Mouse (Mus musculus): ENCODE results near the gene Nlgn2. TPM values are rescaled to one million over a fixed set of nuclear protein-coding genes. Genes with fewer than 3 reads are reported as not detected.

Gene Nlgn2
- polyA plus RNA-seq, 1 experiment from 2014 or later, result 13.1 TPM

GRCm38 (mm10) chr11:69837952-69838713 lies 549 bp upstream of the Nlgn2 start, which contains the start of gene Tmem256:
Tmem256 (plus strand) TSS chr11:69838514.
- ATAC-seq (ENCODE audit: insufficient number of reproducible peaks, insufficient read depth, low FRiP score, low TSS enrichment), result peak; percentile 85
- peaks cover 37% of the 10 kb centered on the region for H3K4me1 ChIP-seq
- H3K36me3 ChIP-seq, result 0 out of 2 replicates have a peak, but pooled peaks cover 8% of the 10 kb centered on the region
- H3K4me3 ChIP-seq, result peak within 1 kb of the TSS; percentile 79
- no peaks in the 10 kb centered on the region for H3K27me3 ChIP-seq
- H3K4me2 ChIP-seq (replicated peaks), result peak within 1 kb of the TSS; percentile 97
- peak within 1 kb of the TSS; percentile 92 for H3K27ac ChIP-seq
- H3K9me3 ChIP-seq, result no peaks in the 10 kb centered on the region
- under 1% methylated on average over 34 of the region's 34 CpGs for WGBS
- peak within 1 kb of the TSS; percentile 87 for H3K9ac ChIP-seq

DNA sequence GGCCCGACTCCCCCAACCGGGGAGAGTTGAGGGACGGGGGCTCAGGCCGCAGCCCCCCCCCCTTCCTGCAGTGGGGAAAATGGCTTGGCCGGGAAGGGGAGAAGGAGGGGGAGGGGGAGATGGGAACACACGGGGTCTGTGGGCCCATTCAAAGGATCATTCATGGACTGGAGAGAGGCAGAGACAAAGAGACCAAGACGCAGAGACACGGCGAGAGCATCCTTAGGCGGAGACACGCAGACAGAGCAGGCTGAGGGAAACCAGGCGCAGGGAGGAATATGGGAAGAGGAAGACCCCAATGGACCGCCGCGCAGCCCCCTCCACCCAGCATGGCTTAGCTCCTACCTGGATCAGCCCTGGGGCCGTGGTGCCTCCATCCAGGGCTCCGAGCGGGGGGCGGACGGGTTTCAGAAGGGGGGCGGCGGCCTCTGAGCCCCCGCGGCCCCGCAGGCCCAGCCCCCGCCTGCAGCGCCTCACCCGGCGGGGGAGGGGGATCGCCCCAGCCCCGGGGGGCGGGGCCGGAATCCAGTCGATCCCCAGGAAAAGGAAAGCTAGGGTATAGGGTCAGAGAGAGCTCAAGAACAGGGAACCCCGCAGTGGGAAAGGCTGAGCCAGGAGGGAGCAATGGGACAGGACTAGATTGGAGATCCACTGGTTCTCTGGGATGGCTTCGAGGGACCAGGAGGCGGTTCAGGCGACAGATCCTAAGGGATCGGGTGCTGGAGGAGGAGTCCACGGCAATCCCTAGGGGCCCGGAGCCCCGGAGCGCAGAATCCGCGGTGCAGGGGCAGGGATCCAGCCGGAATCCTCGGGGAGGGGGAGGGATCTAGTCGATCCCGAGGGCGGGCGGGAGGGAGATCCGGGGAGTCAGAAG lies 644 bp downstream of the Nlgn2 start:
- Histone ChIP-seq H3K36me3 (peaks cover 20% of the 10 kb centered on the region), H3K4me2 (replicated peaks) (peak overlapping the region; percentile 97), H3K4me1 (peaks cover 37% of the 10 kb centered on the region), H3K9ac (peak overlapping the region; percentile 87), H3K4me3 (peak overlapping the region; percentile 79), H3K27me3 (no peaks in the 10 kb centered on the region), H3K9me3 (no peaks in the 10 kb centered on the region), H3K27ac (peak overlapping the region; percentile 92)
- WGBS, result under 1% methylated on average over 48 of the region's 52 CpGs
- ATAC-seq (ENCODE audit: insufficient number of reproducible peaks, insufficient read depth, low FRiP score, low TSS enrichment), result no peak; the same call in 1 of the 2 replicates

- no peak for ATAC-seq (ENCODE audit: insufficient number of reproducible peaks, insufficient read depth, low FRiP score, low TSS enrichment)
- Histone ChIP-seq H3K9ac (peak overlapping the region; percentile 87; the same call in 1 of the 2 replicates), H3K36me3 (peaks cover 25% of the 10 kb centered on the region), H3K27me3 (no peaks in the 10 kb centered on the region), H3K27ac (peak overlapping the region; percentile 92), H3K4me3 (peak overlapping the region; percentile 79), H3K9me3 (no peaks in the 10 kb centered on the region), H3K4me2 (replicated peaks) (peak overlapping the region; percentile 97), H3K4me1 (peaks cover 37% of the 10 kb centered on the region)
- 3% methylated on average over 4 of the region's 4 CpGs for WGBS
Observed at GRCm38 (mm10) chr11:69835966-69836335, 1.6 kb downstream of the Nlgn2 start.

DNA sequence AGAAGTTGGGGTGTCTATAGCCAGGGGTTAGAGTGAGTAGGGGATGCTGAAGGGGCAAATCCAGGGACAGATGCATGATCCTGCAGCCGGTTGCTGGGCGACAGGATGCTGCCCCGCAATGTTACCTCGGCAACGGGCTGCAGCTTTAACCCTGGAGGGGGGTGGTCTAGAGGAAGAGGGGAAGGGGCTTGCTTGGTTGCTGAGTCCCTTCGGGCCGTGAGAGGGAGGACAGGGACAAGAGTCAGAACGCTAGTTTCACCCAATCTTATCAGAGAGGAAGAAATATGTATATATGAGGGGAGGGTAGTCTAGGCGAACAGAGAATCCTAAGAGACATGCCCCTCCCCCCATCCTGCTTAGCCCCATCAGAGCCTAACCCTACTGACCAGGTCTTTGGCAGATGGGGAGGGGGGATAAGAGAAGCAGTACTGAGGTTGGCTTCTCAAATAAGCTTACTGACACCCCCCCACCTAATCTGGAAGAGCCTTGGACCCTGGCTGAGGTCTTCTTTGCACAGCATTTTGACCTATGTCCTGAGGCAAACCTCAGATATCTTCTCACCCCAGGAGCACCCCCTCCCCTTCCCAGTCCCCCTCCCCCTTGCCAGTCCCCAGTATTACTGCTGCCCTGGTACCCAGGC lies 2.1 kb downstream of the Nlgn2 start:
- peak overlapping the region; percentile 79 for H3K4me3 ChIP-seq
- ATAC-seq (ENCODE audit: insufficient number of reproducible peaks, insufficient read depth, low FRiP score, low TSS enrichment), result no peak
- H3K27me3 ChIP-seq, result no peaks in the 10 kb centered on the region
- peaks cover 26% of the 10 kb centered on the region for H3K36me3 ChIP-seq
- H3K27ac ChIP-seq, result no peak overlapping the region; the same call in 1 of the 2 replicates
- H3K9me3 ChIP-seq, result no peaks in the 10 kb centered on the region
- 5% methylated on average over 9 of the region's 9 CpGs for WGBS
- peak overlapping the region; percentile 87; the same call in 1 of the 2 replicates for H3K9ac ChIP-seq
- peaks cover 37% of the 10 kb centered on the region for H3K4me1 ChIP-seq
- peak overlapping the region; percentile 97 for H3K4me2 ChIP-seq (replicated peaks)

DNA sequence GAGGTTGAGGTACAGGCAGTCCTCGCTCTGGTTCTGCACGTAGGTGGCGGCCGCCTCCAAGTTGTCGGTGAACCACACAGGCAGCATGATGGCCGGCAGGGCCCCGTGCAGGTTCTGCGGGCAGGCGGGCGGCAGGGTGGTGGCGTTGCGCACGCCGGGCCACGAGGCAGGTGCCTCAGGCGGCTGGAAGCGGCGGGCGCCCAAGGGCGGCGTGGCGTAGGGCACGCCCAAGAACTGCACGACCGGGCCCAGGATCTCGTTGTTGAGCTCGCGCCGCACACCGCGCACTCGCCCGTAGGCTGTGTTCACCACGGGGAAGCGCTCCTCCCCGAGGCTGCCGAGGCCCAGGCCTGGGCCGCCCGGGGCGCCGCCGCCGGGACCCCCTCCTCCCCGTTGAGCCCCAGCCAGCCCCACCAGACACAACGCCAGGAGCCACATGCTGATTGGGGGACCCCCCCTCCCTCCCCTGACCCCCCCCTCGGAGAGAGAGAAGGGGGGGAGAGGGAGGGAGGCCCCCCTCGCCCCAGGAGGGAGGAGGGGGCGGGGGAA lies 3.5 kb downstream of the Nlgn2 start:
- 11% methylated on average over 44 of the region's 48 CpGs for WGBS
- H3K4me2 ChIP-seq (replicated peaks), result peak overlapping the region; percentile 97
- peaks cover 33% of the 10 kb centered on the region for H3K36me3 ChIP-seq
- H3K27ac ChIP-seq, result peak overlapping the region; percentile 72
- peak overlapping the region; percentile 79 for H3K4me3 ChIP-seq
- ATAC-seq (ENCODE audit: insufficient number of reproducible peaks, insufficient read depth, low FRiP score, low TSS enrichment), result no peak
- H3K4me1 ChIP-seq, result peaks cover 34% of the 10 kb centered on the region
- no peaks in the 10 kb centered on the region for H3K27me3 ChIP-seq
- peak overlapping the region; percentile 77 for H3K9ac ChIP-seq
- H3K9me3 ChIP-seq, result no peaks in the 10 kb centered on the region

GRCm38 (mm10) chr11:69833554-69833953 lies 4.0 kb downstream of the Nlgn2 start:
- Histone ChIP-seq H3K9ac (peak overlapping the region; percentile 77; the same call in 1 of the 2 replicates), H3K9me3 (no peaks in the 10 kb centered on the region), H3K4me1 (peaks cover 35% of the 10 kb centered on the region), H3K36me3 (peaks cover 38% of the 10 kb centered on the region), H3K27me3 (no peaks in the 10 kb centered on the region), H3K27ac (no peak overlapping the region), H3K4me3 (peak overlapping the region; percentile 79), H3K4me2 (replicated peaks) (peak overlapping the region; percentile 97)
- 60% methylated on average over 8 of the region's 8 CpGs for WGBS
- ATAC-seq (ENCODE audit: insufficient number of reproducible peaks, insufficient read depth, low FRiP score, low TSS enrichment), result no peak

DNA sequence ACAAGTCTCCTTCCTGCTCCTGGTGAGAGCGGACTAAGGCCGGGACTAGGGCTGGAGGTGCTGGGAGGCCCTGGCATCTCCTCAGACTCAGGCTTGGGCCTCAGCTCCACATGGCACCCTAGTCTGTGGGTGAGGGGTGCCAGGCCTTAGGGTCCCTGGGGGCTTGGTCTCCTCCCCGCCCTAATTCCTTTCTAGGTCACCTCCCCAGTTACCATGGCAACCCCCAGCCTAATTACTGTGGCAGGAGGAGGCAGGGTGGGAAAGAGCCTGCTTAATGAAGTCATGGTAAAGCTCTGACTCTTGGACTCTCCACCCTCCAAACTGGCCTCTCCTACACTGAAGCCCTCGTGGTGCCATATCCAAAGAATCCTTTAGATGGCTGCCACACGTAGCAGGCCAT lies 8.8 kb downstream of the Nlgn2 start:
- no peak overlapping the region for H3K9ac ChIP-seq
- 67% methylated on average over 5 of the region's 5 CpGs for WGBS
- no peak for ATAC-seq (ENCODE audit: insufficient number of reproducible peaks, insufficient read depth, low FRiP score, low TSS enrichment)
- H3K4me2 ChIP-seq (replicated peaks), result no peak overlapping the region
- H3K27me3 ChIP-seq, result no peaks in the 10 kb centered on the region
- no peaks in the 10 kb centered on the region for H3K9me3 ChIP-seq
- peaks cover 83% of the 10 kb centered on the region for H3K36me3 ChIP-seq
- H3K27ac ChIP-seq, result no peak overlapping the region
- H3K4me3 ChIP-seq, result no peak overlapping the region
- peaks cover 10% of the 10 kb centered on the region for H3K4me1 ChIP-seq

DNA sequence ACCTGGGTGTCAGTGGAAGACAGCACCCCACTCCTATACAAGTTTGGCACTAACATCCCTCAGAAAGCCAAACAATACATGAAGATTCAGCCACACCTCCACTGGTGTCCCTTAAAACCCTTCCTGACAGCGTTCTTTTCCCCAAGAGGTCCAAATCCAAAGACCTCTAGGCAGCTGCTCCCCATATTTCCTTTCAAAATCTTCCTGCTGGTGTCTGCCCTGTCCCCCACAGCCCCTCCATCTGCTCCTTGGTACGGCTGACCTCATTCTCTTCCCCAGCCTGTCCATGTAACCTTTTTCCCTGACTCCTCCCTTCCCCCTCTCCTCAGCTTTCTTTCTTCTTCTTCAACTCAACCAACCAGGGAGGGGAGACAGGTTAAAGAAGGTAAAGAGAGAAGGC lies 14.1 kb downstream of the Nlgn2 start:
- ATAC-seq (ENCODE audit: insufficient number of reproducible peaks, insufficient read depth, low FRiP score, low TSS enrichment), result no peak
- 69% methylated on average over 2 of the region's 2 CpGs for WGBS
- Histone ChIP-seq H3K4me3 (no peak overlapping the region), H3K27ac (no peak overlapping the region), H3K4me2 (replicated peaks) (no peak overlapping the region), H3K9ac (no peak overlapping the region), H3K36me3 (peaks cover 45% of the 10 kb centered on the region), H3K27me3 (no peaks in the 10 kb centered on the region), H3K4me1 (no peaks in the 10 kb centered on the region), H3K9me3 (no peaks in the 10 kb centered on the region)

DNA sequence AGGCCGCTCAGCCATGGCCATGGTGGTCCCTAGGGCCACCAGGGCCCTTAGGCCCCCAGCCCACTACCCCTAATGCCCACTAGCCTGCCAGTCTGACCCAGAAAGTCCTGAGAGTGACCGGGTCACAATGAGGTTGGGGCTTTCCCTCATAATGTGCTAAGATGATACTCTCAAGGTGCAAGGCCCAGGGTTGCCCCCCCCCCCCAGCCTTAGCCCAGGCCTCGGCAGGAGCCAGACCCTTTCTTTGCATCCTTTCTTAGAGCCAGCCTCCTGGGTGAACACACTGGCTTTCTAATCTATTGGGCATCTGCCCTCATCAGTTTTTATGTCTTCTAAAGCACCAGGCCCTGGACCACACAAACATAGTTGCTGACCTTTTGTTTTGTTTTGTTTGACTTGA lies 15.5 kb downstream of the Nlgn2 start, which contains the start of gene Spem1:
Gene Spem1 (minus strand): TSS at position 101 of the 400 bp plus-strand sequence.
- WGBS, result 87% methylated on average over 3 of the region's 3 CpGs
- Histone ChIP-seq H3K4me3 (no peak within 1 kb of the TSS), H3K27ac (no peak within 1 kb of the TSS)

GRCm38 (mm10) chr11:69818871-69819270 lies 18.7 kb downstream of the Nlgn2 start:
- 88% methylated on average over 8 of the region's 8 CpGs for WGBS
- no peak for ATAC-seq (ENCODE audit: insufficient number of reproducible peaks, insufficient read depth, low FRiP score, low TSS enrichment)
- H3K27me3 ChIP-seq, result no peaks in the 10 kb centered on the region
- H3K36me3 ChIP-seq, result no peaks in the 10 kb centered on the region
- no peak overlapping the region for H3K4me2 ChIP-seq (replicated peaks)
- H3K27ac ChIP-seq, result no peak overlapping the region
- H3K9me3 ChIP-seq, result peaks cover 11% of the 10 kb centered on the region
- H3K4me3 ChIP-seq, result no peak overlapping the region
- no peak overlapping the region for H3K9ac ChIP-seq
- no peaks in the 10 kb centered on the region for H3K4me1 ChIP-seq

More for the DNA sequence above, 15.5 kb downstream of the Nlgn2 start, which contains the start of gene Spem1:
- no peak for ATAC-seq (ENCODE audit: insufficient number of reproducible peaks, insufficient read depth, low FRiP score, low TSS enrichment)
- H3K36me3 ChIP-seq, result peaks cover 31% of the 10 kb centered on the region
- no peaks in the 10 kb centered on the region for H3K27me3 ChIP-seq
- H3K9me3 ChIP-seq, result peaks cover 7% of the 10 kb centered on the region; the same call in 1 of the 2 replicates
- no peak within 1 kb of the TSS for H3K4me2 ChIP-seq (replicated peaks)
- H3K9ac ChIP-seq, result no peak within 1 kb of the TSS
- H3K4me1 ChIP-seq, result no peaks in the 10 kb centered on the region

DNA sequence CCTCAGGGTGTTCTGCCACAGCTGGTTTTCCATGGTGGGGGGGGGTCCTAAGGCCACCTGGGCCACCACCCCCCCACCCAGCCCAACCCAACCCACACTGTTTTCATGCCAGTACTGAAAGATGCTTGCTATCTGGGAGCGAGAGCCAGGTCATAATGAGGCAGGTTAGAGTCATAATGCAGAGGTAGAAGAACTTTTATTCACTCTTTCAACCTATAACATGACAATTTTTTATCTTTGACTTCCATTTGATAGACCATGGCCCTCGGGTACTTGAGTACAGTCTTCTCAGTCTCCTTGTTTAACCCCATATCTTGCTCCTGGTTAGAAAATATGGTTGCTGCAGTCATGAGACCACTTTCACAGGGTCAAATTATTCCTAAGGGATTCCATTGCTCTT lies 19.2 kb downstream of the Nlgn2 start, which contains the start of gene Spem2:
Gene Spem2 (minus strand): TSS at position 101 of the 400 bp plus-strand sequence.
- no peak for ATAC-seq (ENCODE audit: insufficient number of reproducible peaks, insufficient read depth, low FRiP score, low TSS enrichment)
- no peak within 1 kb of the TSS for H3K9ac ChIP-seq
- no peak within 1 kb of the TSS for H3K4me3 ChIP-seq
- no peaks in the 10 kb centered on the region for H3K4me1 ChIP-seq
- WGBS, result 80% methylated on average over 2 of the region's 2 CpGs
- no peaks in the 10 kb centered on the region for H3K36me3 ChIP-seq
- H3K4me2 ChIP-seq (replicated peaks), result no peak within 1 kb of the TSS
- no peak within 1 kb of the TSS for H3K27ac ChIP-seq
- peaks cover 11% of the 10 kb centered on the region for H3K9me3 ChIP-seq
- no peaks in the 10 kb centered on the region for H3K27me3 ChIP-seq
